Mouse (Mus musculus) retina, embryonic 14.5 days (tissue): ENCODE data around the gene Rbbp4.

Source experiments
- DNase-seq: peaks from one replicate; pipeline ENCODE4 v3.0.0-alpha.2; 2015; ENCODE audit warnings: low spot score

Gene Rbbp4

DNA sequence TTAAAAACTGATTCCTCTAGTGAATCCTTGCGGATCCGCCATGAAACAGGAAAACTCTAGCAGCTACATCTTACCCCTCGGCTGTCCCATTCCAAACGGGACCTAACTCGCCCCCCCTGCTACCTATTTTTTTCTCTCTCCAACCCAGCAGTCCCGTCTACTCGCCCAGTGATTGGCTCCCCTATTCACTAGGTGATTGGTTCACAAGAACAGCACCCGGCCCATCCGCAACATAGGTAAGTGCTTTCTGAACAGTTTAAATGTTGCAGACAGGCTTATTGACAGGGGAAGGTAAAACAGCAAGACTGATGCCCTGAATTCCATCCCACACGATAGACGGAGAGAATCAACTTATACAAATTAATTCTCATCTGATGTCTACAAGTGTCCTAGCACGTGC lies 18.0 kb upstream of the Rbbp4 start:
- DNase-seq = no peak

DNA sequence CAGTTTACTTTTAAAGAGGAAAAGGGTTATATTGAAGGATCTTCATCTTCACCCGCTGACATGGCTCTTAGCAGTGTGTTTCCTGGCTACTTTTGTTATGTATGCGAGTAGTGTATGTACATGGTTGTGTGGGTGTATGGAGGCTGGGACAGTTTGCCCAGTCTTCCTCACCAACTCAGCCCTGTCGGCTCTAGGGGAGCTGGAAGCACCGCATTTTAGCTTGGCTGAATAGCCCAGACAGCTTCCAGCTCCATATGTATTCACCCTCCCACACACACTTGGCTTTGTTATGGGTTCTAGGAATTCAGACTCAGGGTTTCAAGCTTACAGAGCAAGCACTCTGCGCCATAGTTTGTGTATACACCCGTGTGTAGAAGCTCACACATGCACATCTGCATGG lies 15.9 kb upstream of the Rbbp4 start:
- DNase-seq = no peak

DNA sequence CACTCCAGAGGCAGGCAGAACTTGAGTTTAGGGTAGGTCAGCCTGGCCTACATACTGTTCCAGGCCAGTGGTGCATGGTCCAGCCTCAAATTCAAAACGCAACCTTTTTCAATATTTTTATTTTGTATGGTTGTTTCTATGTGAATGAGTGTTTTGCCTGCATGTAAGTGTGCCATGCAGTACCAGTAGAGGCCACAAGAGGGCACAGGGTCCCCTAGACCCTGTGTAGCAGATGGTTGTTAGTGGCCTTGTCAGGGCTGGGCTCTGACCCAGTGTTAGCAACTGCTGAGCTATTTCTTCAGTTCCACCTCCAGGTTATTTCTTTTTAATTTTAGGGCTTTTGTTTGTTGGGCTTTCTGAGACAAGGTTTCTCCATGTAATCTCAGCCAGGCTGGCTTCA lies 15.5 kb upstream of the Rbbp4 start:
- DNase-seq = peak; percentile 93

DNA sequence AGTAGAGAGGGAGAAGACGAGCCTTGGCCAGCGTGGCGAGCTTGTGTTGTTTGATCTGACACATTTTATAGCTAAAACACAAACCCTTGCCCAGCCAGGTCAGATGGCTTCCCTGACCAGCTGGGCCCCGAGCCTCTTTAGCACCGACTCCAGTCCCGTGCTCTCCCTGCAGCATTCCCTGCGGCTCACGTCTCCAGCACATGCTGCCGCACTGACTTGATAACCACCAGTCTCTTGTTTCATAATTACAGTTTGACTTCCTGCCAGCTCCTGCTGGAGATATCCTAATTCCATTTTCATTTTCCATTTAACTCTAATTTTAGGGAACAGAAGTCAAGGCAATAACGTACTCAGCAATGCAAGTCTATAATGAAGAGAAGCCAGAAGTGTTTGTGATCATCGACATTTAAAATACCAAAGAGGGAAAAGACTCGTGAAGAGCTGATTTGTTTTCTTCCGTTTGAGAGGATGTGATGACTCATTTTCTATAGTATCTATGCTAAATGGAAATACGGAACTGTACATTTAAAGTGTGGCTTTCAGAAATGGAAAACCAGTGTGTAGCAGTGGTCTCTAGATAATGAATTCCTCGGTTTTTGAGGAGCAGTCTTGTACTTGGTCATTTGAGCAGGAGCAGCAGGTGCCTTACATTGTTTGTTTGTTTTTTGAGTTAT lies 11.4 kb upstream of the Rbbp4 start:
- no peak for DNase-seq

DNA sequence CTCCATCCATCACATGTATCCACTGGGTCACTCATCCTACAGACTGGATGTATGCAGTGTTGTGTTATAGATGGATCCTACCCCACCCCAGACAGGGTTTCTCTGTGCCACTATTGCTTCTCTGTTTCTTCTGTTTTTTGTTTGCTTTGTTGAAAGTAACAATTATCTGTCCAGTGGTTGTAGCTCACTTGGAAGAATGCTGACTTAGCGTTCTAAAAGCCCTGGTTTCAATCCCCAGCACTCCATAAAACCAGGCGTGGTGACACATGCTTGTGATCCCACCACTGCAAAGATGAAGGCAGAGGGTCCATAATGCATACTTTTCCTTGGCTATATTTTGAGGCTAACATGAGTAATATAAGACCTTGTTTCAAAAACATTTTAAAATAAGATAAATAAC lies 7.5 kb upstream of the Rbbp4 start:
- DNase-seq = no peak

DNA sequence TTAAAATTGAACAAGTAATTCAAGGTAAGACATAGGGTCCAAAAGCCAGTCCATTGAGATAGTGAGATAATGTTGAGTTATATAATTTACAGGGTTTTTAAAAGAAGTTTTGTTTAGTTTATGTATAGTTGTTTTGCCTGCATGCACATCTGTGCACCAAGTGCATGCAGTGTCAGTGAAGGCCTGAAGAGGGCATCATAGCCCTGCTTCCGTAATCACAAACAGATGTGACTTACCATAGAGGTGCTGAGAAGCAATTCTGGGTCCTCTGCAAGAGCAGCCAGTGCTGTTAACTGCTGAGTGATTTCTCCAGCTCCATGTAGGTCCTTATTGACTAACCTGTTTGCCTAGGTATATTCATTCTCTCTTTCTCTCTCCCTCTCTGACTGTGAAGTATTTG lies 6.7 kb upstream of the Rbbp4 start:
- DNase-seq = no peak

DNA sequence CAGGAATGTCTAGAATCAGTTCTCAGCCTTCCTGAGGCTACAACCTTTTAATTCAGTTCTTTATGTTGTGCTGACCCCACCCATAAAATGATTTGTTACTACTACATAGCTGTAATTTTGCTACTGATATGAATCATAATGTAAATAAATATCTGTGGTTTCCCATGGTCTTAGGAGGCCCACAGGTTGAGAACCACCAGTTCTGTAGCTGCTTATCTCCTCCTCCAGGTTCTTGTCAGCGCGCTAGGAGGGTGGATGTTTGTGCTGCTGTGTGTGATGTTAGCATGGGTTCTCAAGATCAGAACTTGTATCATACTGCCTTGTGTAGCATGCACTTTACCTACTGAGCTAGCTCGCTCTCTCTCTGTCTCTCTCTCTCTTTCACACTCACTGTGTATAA lies 4.6 kb upstream of the Rbbp4 start:
- DNase-seq = no peak

DNA sequence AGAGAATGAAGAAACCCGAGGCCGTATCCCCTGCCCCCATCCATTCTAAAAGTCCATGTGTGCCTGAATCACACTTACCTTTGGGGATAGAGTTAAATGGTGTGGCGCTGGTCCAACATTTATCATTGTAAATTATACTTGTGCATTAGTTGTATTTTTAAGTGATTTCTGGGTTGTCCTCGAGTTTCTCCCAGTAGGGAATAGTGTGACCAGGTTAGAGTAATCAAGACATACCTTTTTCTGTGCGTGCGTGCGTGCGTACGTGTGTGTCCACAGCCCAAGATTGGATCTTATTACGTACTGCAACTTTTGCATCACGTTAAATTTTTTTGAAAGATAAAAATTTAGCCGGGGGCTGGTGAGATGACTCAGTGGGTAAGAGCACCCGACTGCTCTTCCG lies 1.1 kb upstream of the Rbbp4 start:
- DNase-seq = no peak

DNA sequence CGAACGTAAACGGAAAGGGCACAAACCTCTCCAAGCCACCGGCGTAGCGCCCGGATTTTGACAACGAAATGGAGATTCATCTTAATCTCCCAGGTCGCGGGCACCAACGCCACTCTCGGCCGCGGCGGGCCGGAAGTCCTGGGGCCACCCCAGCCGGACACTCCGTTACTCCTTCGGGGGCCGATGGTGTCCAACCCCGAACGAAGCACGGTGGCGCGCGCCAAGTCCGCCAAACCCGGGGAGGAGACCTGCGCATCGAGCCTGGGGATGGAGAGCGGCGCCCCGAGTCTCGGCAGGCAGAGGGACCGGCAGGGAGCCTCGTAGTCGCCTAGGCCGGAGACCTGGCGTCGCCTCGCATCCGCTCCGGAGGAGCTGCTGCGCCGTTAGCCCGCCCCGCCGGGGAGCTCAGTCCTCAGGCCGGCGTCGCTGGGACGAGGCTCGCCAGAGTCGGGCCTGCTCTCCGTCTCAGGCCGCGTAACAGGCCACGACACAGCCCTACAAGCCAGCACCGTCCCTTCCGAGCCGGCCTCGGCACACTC lies 424 bp downstream of the Rbbp4 start:
- DNase-seq = peak; percentile 61

DNA sequence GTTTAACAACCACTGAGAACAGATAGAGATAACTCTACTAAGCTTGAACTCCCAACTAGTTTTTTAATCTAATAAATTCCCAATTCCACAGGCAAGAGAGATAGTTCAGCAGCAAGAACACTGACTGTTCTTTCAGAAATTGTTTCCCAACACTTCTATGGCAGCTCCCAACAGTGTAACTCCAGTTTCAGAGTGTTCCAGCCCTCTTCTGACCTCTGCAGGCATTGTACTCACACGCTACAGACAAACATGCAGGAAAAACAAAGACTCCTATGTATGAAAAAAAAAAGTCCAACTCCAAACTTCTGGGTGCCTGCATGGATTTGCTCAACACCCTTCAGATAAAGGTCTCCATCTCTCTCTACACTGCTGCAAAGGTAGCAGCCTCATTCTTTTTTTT lies 2.3 kb downstream of the Rbbp4 start:
- DNase-seq = no peak

DNA sequence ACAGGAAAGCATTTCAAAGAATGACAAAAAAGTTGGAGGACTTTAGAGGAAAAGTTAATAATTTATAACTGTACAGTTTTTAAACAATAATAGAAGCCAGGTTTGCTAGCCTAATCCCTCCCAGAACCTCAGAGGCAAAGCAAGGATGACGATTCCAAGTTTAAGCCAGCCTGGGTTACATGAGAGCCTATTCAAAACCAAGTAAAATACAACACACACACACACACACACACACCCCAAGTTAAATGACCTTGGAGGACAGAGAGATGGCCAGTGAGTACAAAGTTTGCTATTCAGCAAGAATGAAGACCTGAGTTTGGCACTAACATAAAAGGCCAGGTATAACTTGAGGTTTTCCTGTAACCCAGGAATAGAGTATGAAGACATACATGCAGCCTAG lies 9.0 kb downstream of the Rbbp4 start:
- no peak for DNase-seq

DNA sequence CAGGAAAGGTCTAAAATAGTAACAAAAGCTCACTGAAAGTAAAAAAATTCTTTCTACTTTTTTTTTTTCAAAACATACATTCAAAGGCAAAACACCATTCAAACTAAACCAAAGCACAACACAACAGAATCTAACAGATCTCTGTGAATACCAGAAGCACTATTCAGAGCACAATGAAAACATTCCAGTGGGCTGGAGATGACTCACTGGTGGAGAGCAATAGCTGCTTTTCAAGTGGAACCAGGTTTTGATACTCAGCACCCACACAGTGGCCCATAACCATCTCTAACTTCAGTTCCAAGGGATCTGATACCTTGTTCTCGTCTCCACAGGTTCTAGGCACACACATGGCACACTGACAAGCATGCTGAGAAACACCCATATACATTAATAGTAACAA lies 10.4 kb downstream of the Rbbp4 start:
- DNase-seq = no peak

DNA sequence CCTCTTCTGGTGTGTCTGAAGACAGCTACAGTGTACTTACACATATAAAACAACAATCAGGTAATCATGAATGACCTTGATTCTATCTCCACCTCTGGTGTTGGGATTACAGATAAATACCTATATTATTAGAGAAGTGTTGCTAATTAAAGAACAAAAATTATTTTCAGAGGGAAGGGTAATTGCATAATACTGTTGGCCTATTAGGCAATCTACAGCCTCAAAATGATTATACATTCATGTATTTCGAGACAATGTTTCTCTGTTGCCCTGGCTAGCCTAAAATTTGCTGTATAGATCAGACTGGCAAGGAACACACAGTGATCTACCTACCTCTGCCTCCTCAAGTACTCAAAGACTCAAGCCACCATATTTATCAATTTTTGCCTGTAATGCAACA lies 11.7 kb downstream of the Rbbp4 start:
- no peak for DNase-seq

DNA sequence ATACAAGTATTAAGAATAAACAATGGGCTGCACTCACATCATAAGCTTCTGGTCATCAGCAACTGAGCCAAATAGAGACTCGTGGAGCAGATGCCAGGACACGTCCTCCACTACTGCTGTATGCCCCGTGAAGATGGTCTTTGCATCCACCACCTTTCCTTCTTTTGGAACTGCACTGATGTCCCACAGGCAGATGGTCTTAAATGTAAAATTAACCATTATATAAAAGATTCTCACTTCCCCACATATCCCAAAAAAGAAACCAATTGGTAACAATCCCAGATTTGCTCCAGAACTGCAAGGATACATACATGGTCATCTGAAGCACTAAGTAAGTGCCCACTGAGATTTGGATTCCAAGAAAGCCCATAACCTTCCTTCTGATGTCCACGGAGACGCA lies 13.1 kb downstream of the Rbbp4 start:
- no peak for DNase-seq

DNA sequence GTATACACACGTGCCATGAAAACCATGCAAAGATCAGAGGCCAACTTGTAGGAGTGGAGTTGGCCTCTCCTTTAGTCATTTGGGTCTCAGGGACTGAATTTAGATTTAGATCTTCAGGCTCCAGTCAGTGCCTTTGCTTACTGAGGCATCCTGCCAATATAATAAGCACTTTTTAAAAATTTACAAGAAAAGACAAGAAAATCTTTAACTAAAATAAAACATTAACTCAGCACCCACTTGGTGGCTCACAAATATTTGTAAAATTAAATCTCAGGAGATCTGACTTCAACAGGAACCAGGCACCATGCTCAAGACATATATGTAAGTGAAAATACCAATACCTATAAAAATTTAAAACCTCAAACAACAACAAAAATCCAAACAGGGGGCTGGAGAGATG lies 14.3 kb downstream of the Rbbp4 start:
- DNase-seq = no peak

DNA sequence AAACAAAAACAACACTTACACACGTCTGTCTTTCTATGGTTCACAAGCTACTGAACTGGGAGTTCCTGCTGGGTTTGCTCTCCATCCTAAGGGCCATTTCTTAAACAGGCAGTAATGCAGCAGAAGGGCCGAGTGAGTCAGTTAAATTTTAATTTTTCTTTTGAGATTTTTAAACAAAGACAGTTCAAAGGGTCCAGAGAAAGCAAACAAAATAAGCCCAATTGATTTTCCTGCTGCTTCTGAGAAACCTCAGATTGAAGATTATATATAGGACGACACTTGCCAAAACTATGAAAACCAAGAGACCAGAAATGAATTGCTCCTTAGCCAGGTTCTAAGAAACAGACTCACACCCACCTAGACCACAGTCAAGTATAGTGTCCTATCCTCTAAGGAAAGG lies 21.3 kb downstream of the Rbbp4 start:
- DNase-seq = no peak

DNA sequence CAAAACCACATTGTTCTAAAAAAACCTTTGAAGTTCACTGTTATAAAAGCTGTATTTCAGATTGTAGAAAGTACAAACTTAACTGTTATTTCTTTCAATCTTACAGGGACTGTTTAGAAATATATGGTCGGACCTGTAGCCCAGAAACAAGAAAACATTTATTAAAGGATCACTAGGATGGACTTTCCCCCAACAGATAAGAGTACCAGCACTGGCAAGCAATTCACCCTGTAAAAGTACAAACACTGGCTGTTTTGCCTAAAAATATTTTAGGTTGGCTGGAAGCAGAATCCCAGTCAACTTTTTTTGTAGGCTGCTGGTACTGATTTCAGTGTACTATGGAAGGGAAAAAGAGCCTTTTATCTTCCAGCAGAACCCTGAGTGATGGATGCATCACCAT lies 27.2 kb downstream of the Rbbp4 start:
- no peak for DNase-seq

DNA sequence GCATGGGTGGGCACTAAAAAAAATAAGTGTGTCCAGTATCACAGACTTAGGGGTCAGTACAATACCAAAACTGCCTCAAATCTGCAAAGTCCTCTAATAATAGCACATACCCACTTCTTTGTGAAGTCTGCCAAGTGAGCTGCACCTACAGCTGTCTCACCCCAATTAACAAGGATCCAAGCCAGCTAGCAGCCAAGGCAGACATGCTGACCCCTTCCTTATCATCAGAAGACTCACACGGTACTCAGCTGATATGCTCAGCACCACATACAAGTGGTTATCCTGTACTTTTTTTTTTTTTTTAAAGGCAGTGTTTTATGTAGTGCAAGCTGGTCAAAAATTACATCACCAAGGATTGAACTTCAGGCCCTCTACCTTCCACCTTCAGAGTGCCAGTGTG lies 30.9 kb downstream of the Rbbp4 start:
- DNase-seq = no peak

DNA sequence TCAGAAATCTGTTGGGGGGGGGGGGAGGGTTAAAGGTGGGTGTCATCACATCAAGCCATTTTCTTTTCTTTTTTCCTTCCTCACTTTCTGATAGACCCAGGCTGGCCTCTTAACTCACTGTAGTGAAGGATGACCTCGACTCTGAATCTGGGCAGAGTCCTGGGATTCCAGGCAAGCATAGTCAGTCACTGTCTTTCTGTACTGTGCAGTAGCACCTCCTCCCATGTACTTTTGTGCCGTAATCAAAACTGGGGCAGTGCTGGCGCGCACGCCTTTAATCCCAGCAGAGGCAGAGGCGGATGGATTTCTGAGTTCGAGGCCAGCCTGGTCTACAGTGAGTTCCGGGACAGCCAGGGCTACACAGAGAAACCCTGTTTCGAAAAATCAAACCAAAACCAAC lies 31.4 kb downstream of the Rbbp4 start:
- DNase-seq = no peak

DNA sequence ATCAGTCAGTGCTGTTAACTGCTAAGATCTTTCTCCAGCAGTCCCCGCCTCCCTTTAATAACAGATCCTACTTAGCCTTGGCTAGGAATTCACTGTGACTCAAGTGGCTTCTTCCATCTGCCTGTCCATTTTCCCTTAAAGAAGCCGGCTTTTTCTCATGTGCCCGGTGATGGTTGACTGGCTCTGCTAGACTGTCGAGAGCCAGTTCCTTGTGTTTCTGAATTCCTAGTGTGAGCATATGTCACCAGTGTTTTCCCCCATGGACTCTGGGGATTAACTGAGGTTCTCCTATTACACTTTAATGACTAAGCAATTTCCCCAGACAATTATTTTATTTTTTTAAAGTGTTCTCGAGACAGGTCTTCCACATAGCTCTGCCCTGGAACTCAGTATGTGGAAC lies 31.8 kb downstream of the Rbbp4 start:
- no peak for DNase-seq

DNA sequence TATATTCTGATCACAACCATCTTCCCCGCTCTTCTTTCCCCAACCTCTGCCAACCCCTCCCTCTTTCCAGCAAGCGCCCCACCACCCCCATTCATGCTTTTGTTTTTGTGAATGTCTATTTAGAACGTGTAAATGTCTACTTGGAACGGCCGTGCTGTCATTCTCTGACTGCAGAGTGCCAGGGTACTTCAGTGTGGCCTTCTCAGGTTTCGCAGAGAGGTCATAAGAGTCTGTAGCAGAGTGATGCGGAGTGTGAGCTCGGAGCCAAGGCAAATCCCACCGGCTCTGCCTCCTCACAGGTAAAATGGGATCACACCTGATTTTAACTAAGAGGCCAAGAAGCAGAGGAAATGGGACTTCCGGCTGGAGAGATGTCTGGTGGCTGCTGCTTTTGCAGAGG lies 36.0 kb downstream of the Rbbp4 start:
- no peak for DNase-seq

DNA sequence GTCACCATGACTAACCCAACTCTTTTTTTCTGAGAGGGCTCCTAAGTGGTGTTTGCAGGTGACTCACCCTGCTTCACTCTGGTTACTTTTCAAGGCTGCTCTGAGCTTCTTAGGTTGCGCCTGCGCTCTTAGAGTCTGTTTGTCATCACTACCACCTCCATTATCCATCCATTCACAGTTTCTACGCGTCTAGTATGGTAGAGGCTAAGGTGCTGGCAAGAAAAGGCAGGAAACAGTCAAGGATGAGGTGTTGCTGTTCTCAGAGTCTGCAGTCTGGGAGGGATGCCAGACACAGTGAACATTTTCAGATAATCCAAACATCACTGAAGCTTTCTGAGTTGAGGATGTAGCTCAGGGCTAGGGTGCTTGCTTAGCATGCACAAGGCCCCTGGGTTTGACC lies 37.4 kb downstream of the Rbbp4 start:
- DNase-seq = no peak

DNA sequence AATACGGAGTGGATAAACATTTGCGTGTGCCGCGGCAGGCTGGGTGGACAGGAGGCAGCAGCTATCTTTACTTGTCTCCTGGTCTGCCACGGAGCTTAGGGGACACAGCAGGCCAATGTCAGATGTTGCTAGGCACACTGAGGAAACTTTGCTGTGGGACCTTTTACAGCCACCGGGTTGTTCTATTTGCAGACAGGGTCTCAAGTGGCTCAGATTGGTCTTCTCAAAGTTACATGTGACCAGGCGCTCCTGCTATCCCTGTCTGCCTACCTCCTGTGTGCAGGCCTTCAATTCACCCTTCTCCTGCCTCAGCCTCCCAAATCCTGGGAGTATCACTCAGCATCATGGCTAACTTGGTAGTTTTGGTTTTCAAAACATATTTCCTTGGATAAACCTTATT lies 39.1 kb downstream of the Rbbp4 start:
- no peak for DNase-seq

DNA sequence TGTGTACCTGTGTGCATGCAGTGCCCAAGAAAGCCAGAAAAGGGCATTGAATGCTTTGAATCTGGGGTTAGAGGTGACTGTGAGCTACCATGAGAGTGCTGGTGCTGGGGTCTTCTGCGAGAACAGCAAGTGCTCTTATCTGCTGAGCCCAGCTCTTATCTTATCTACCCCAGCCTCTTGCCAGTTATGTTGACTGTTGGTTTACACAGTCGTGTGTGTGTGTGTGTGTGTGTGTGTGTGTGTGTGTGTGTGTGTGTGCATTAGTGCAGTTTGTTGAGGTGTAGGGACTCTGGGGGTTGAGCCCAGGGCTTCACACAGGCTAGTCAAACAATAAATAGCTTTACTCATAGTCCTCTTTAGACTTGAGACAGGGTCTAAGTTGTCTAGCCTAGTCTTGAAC lies 40.0 kb downstream of the Rbbp4 start:
- no peak for DNase-seq

DNA sequence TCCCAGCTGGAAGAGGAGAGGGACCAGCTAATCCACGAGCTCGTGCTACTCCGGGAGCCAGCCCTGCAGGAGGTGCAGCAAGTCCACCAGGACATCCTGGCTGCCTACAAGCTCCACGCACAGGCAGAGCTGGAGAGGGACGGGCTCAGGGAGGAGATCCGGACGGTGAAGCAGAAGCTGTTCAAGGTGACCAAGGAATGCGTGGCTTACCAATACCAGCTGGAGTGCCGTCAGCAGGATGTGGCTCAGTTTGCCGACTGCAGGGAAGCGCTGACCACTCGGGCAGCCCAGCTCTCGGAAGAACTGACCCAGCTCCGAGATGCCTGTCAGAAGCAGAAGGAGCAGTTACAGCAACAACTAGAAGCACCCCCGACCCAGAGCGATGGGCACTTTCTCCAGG lies 41.5 kb downstream of the Rbbp4 start:
- DNase-seq = no peak
